Mouse (Mus musculus): ENCODE data around the gene B4galt2. TPM values are rescaled to one million over a fixed set of nuclear protein-coding genes. Genes with fewer than 3 reads are reported as not detected.
A peak's percentile ranks its signal among the peaks of the same experiment; 100 is the strongest.

Gene B4galt2
- total and polyA plus RNA-seq, 2 experiments from 2014 or later = 92.9 to 337 TPM

DNA sequence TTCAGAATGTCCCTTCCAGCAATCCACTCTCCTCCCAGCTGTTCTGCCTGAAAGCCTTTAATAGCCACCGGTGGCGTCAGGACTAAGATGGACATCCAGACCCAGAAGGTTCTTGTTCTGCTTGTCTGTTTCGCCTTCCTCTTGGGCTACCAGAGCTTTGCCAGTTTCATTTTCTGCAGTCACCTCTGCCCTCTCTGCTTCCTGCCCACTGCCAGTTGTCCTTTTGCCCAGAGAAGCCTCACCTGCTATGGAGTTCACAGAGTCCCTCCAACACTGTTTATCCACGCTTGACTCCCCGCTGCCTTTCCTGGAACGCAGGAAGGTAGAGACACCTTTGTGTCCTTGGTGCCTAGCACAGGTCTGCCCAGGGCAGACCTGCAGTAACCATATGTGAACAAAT lies 43.9 kb downstream of the B4galt2 start:
- H3K4me2 ChIP-seq (ENCODE audit: low read depth, low read length, poor library complexity, severe bottlenecking) = no peak overlapping the region
- WGBS = 86% methylated on average over 6 of the region's 6 CpGs
- no peak for TF ChIP-seq CTCF (IDR thresholded peaks at IDR 0.05)
- DNase-seq (ENCODE audit: low spot score) (no peak), ATAC-seq (ENCODE audit: low FRiP score) (no peak)
- no peaks in the 10 kb centered on the region for H3K9me3 ChIP-seq (ENCODE audit: low read length)
- H3K9ac ChIP-seq (replicated peaks; ENCODE audit: low read length, poor library complexity, severe bottlenecking) = no peak overlapping the region
- no peak overlapping the region for H3K4me3 ChIP-seq (ENCODE audit: low read depth, low read length)
- peaks cover 7% of the 10 kb centered on the region; the same call in 1 of the 2 replicates for H3K36me3 ChIP-seq (ENCODE audit: insufficient read depth, low read length)
- no peaks in the 10 kb centered on the region for H3K27me3 ChIP-seq (ENCODE audit: insufficient read depth, low read length)
- H3K4me1 ChIP-seq (ENCODE audit: insufficient read depth, low read length) = no peaks in the 10 kb centered on the region
- H3K27ac ChIP-seq (ENCODE audit: low read depth, low read length) = no peak overlapping the region

DNA sequence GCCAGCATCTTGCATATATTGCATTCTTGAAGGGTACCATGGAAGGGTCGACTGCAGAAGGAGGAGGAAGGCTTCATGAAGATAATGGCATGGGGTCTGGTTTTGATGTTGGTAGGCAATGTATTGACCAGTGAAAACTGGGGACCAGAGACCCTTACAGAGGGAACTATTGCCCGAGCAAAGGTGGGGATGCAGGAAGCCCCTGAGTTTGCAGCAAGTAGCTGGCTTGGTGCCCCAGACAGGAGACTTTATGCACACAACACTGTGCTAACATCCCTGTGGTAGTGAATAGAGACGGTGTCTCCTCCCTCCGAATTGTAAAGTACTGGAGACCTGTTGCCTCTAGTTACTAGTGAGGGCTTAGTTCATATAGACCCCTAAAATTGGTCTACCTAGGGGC lies 46.0 kb downstream of the B4galt2 start:
- Histone ChIP-seq H3K27me3 (ENCODE audit: insufficient read depth, low read length) (no peaks in the 10 kb centered on the region), H3K9ac (replicated peaks; ENCODE audit: low read length, poor library complexity, severe bottlenecking) (no peak overlapping the region), H3K4me2 (ENCODE audit: low read depth, low read length, poor library complexity, severe bottlenecking) (0 out of 2 replicates have a peak overlapping the region, but pooled peaks have one; percentile 77), H3K27ac (ENCODE audit: low read depth, low read length) (no peak overlapping the region), H3K36me3 (ENCODE audit: insufficient read depth, low read length) (no peaks in the 10 kb centered on the region), H3K4me1 (ENCODE audit: insufficient read depth, low read length) (no peaks in the 10 kb centered on the region), H3K4me3 (ENCODE audit: low read depth, low read length) (no peak overlapping the region), H3K9me3 (ENCODE audit: low read length) (no peaks in the 10 kb centered on the region)
- 66% methylated on average over 4 of the region's 4 CpGs for WGBS
- no peak for ATAC-seq (ENCODE audit: low FRiP score)
- DNase-seq (ENCODE audit: low spot score) = no peak
- no peak for TF ChIP-seq CTCF (IDR thresholded peaks at IDR 0.05)

DNA sequence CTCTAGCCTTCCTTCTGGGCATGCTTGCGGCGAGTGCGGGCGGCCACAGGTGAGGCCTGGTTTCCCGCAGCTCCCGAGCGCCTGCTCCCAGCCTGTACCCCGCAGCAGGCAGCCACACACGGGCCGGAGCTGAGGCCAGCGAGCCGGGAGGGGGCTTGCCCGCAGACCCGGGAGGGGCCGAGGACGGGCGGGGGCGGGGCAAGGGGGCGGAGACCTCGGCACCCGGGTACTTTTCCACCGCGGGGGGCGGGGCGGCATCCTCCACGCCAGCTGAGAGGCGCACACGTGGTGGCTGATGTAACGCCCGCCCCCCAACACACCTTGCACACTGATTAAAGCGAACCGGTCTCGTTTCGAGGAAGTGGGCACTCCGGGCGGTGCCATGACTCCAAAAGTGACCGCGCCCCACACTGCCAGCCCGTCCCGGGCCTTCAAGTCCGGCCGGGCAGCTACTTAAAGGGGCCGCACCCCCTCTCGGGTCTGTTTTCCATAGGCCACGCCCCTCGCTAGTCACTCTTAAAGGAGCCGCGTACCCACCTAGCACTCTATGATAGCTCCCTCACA lies 47.0 kb downstream of the B4galt2 start:
- Histone ChIP-seq H3K9ac (replicated peaks; ENCODE audit: low read length, poor library complexity, severe bottlenecking) (peak overlapping the region; percentile 99), H3K4me1 (ENCODE audit: insufficient read depth, low read length) (no peaks in the 10 kb centered on the region), H3K27me3 (ENCODE audit: insufficient read depth, low read length) (no peaks in the 10 kb centered on the region), H3K36me3 (ENCODE audit: insufficient read depth, low read length) (no peaks in the 10 kb centered on the region), H3K4me2 (ENCODE audit: low read depth, low read length, poor library complexity, severe bottlenecking) (peak overlapping the region; percentile 77), H3K27ac (ENCODE audit: low read depth, low read length) (peak overlapping the region; percentile 96), H3K9me3 (ENCODE audit: low read length) (no peaks in the 10 kb centered on the region), H3K4me3 (ENCODE audit: low read depth, low read length) (peak overlapping the region; percentile 86)
- DNase-seq (ENCODE audit: low spot score) = peak; percentile 91
- no peak for TF ChIP-seq CTCF (IDR thresholded peaks at IDR 0.05)
- WGBS = under 1% methylated on average over 46 of the region's 48 CpGs
- peak; percentile 86 for ATAC-seq (ENCODE audit: low FRiP score)

DNA sequence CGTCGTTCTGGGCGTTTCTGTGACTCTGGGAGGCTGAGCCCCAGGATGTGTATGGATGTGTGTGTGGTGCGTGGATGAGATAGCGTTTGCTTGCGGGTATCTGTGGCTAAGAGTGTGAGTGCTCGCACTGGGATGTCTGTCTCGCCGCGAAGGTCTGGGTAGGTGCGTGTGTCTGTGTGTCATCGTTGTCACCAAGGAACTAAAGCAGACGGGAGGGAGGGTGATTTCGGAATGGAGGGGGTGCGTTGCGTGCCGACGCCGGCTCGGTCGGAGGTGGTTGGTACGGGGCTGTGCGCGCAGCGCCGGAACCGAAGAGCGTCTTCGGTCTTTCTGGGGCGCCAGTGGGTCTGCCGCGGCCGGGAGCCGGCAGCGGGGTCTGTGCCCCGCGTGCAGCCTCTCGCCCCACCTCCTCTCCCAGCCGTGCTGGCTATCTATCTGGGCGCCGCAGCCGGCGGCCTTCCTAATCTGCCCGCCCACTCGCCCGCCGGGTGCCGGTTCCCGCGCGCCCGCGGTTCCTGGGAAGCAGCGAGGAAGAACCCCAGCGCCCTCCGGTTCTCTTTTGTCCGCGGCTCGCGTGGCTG lies 47.7 kb downstream of the B4galt2 start:
- peak; percentile 72 for ATAC-seq (ENCODE audit: low FRiP score)
- Histone ChIP-seq H3K4me1 (ENCODE audit: insufficient read depth, low read length) (no peaks in the 10 kb centered on the region), H3K27ac (ENCODE audit: low read depth, low read length) (peak overlapping the region; percentile 96), H3K36me3 (ENCODE audit: insufficient read depth, low read length) (no peaks in the 10 kb centered on the region), H3K9ac (replicated peaks; ENCODE audit: low read length, poor library complexity, severe bottlenecking) (peak overlapping the region; percentile 99), H3K9me3 (ENCODE audit: low read length) (no peaks in the 10 kb centered on the region), H3K4me3 (ENCODE audit: low read depth, low read length) (peak overlapping the region; percentile 86), H3K4me2 (ENCODE audit: low read depth, low read length, poor library complexity, severe bottlenecking) (peak overlapping the region; percentile 77), H3K27me3 (ENCODE audit: insufficient read depth, low read length) (no peaks in the 10 kb centered on the region)
- TF ChIP-seq CTCF (IDR thresholded peaks at IDR 0.05) = no peak
- WGBS = under 1% methylated on average over 52 of the region's 60 CpGs
- DNase-seq (ENCODE audit: low spot score) = peak; percentile 55

DNA sequence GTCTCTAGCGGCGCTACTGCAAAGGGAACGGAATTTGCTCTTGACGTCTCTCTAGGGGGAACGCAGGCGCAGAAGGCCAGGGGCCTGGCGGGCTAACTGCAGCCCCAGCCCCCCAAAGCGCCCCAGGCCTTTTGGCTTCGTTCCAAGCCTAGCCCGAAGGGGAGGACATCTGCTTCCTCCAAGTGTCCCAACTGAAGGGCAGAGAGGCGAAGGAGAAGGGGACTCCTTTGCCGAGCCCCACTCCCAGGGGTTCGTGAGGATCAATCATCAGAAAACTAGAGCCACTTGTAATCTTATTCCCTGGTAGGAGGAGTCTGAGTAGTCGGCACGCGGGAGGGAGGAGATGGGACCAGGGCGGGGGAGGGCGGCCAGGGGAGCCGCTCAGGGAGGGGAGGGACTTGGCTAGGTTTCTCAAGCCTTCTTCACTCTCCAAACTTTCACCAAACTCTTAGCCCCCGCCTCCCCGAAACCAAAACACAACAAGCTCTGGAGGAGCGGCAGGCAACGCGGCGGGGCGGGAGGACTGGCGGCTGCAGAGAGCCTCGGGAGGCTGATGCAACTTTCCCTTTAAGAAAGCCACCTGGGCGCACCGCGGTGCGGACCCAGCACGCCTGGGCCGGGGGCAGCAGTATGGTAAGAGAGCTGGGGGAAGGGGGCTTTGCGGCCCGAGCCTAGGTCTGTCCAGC lies 48.3 kb downstream of the B4galt2 start:
- WGBS = 0% methylated on average over 34 of the region's 36 CpGs
- no peaks in the 10 kb centered on the region for H3K9me3 ChIP-seq (ENCODE audit: low read length)
- ATAC-seq (ENCODE audit: low FRiP score) (peak; percentile 47), DNase-seq (ENCODE audit: low spot score) (peak; percentile 83)
- no peaks in the 10 kb centered on the region for H3K4me1 ChIP-seq (ENCODE audit: insufficient read depth, low read length)
- peak; percentile 36; the same call in 1 of the 2 replicates for TF ChIP-seq CTCF (IDR thresholded peaks at IDR 0.05)
- H3K36me3 ChIP-seq (ENCODE audit: insufficient read depth, low read length) = no peaks in the 10 kb centered on the region
- H3K27ac ChIP-seq (ENCODE audit: low read depth, low read length) = peak overlapping the region; percentile 96
- peak overlapping the region; percentile 86 for H3K4me3 ChIP-seq (ENCODE audit: low read depth, low read length)
- H3K9ac ChIP-seq (replicated peaks; ENCODE audit: low read length, poor library complexity, severe bottlenecking) = peak overlapping the region; percentile 99
- H3K4me2 ChIP-seq (ENCODE audit: low read depth, low read length, poor library complexity, severe bottlenecking) = peak overlapping the region; percentile 77
- no peaks in the 10 kb centered on the region for H3K27me3 ChIP-seq (ENCODE audit: insufficient read depth, low read length)

DNA sequence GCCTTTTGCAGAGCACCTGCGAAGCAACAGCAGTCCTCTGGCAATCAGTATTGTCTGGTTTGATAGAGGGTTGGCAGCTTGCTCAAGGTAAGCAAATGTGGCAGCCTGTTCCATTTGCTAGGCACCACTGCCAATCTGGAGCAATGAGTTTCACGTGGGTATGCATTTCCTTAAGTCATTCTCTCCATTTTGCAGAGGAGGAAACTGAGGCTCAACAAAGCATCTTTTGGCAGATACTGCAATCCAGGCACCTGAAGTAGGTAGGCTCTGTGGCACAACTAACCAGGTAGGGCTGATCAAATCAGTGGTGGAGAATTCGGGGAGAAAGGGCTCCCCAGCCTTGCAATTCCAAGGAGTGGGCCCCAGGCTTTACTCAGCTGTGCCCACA lies 48.8 kb downstream of the B4galt2 start, which contains the start of gene Slc6a9:
Gene Slc6a9 (plus strand): TSS at position 50 of the 388 bp plus-strand sequence.
- 31% methylated on average over 3 of the region's 3 CpGs for WGBS
- H3K4me3 ChIP-seq (ENCODE audit: low read depth, low read length) = peak within 1 kb of the TSS; percentile 86
- TF ChIP-seq CTCF (IDR thresholded peaks at IDR 0.05) = no peak

More for the DNA sequence above, 48.8 kb downstream of the B4galt2 start, which contains the start of gene Slc6a9:
- Histone ChIP-seq H3K4me1 (ENCODE audit: insufficient read depth, low read length) (no peaks in the 10 kb centered on the region), H3K9ac (replicated peaks; ENCODE audit: low read length, poor library complexity, severe bottlenecking) (peak within 1 kb of the TSS; percentile 99), H3K36me3 (ENCODE audit: insufficient read depth, low read length) (no peaks in the 10 kb centered on the region), H3K9me3 (ENCODE audit: low read length) (no peaks in the 10 kb centered on the region), H3K27me3 (ENCODE audit: insufficient read depth, low read length) (no peaks in the 10 kb centered on the region), H3K4me2 (ENCODE audit: low read depth, low read length, poor library complexity, severe bottlenecking) (peak within 1 kb of the TSS; percentile 77), H3K27ac (ENCODE audit: low read depth, low read length) (peak within 1 kb of the TSS; percentile 96)
- no peak for ATAC-seq (ENCODE audit: low FRiP score)
- no peak for DNase-seq (ENCODE audit: low spot score)

Measured in midbrain, postnatal 0 days (tissue).